Mouse (Mus musculus) left cerebral cortex, adult 18-20 months (tissue): ENCODE measurements around the gene Sco1. TPM values are rescaled to one million over a fixed set of nuclear protein-coding genes. Genes with fewer than 3 reads are reported as not detected.
"Not testable (repeated sequence)": the region's sequence is repeated elsewhere in the genome, so short reads cannot be mapped to it uniquely, and the experiment has no call there.

Experiments used
- DNase-seq, 2 experiments: peaks; one replicate each; pipeline ENCODE4 v3.0.0; 2021 to 2022; ENCODE audit warnings: low spot score in 2 of 2, mixed read lengths in 1 of 2
- long read RNA-seq, 2 experiments: library from polyadenylated mRNA; stranded (forward); transcript quantifications; one replicate each; pipeline ENCODE4 v2.0.0; 2021
- total RNA-seq, 2 experiments: library from RNA; stranded (reverse); gene quantifications; 2 replicates each; pipeline ENCODE4 v1.2.3; 2021

Sco1 gene
- total RNA-seq, result 10 to 100 TPM; 10.8 TPM
- long read RNA-seq, experiment 1, transcript Sco1-201 (6 exons, 2,412 nt), result major isoform, 5 of 8 reads
- long read RNA-seq, experiment 1, partial matches to known transcripts, result 2 of 8 reads
- long read RNA-seq, experiment 1, other reads (novel, unspliced or antisense), result 1 of 8 reads
- long read RNA-seq, experiment 2, transcript Sco1-201 (6 exons, 2,412 nt), result major isoform, 8 of 9 reads
- long read RNA-seq, experiment 2, partial matches to known transcripts, result 0 of 9 reads
- long read RNA-seq, experiment 2, other reads (novel, unspliced or antisense), result 1 of 9 reads

- peak; percentile 86 to 91 for DNase-seq
Observed at GRCm38 (mm10) chr11:67052321-67052952, at the start of gene Sco1, which contains the start of gene Adprm. Sco1 (plus strand) TSS chr11:67052670. Adprm (minus strand) TSS chr11:67052594.

GRCm38 (mm10) chr11:67002911-67003310 lies 49.6 kb upstream of the Sco1 start:
- no peak for DNase-seq

DNA sequence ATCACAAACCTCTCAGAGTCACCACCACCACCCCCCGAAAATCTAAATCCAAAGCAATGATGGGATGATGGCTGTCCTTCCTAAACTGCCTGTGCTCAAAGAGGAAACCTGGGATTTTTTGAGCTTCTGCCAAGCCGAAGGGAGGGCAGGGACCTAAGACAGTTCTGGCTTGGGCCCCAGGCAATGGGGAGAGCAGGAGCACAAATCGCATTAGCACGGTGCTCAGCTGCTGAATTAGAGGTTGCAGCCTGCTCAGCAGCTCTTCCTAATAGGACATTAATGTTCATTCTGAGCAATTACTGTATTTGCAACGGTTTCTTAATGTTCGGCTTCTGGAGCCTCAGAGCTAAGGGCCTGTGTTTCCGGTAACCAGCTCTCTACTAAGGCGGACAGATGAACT lies 44.5 kb upstream of the Sco1 start:
- no peak for DNase-seq

DNA sequence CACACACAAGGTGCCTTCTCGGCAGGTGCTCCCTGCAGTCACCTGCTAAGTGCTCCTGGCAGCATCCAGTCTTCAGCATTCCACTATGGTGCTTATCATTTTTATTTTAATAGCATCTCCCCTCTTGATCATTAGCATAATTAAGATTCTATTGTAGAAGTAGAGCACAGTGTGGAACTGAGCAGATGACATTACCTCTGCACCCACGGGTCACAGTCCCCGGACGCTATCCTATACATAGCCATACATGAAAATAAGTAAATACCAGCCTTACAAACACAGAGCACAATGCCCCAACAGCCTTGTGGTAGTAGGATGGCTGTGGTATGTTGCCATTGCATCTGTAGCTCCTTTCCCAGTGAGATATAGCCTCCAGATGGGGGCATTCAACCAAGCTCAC lies 43.9 kb upstream of the Sco1 start:
- DNase-seq, result no peak

DNA sequence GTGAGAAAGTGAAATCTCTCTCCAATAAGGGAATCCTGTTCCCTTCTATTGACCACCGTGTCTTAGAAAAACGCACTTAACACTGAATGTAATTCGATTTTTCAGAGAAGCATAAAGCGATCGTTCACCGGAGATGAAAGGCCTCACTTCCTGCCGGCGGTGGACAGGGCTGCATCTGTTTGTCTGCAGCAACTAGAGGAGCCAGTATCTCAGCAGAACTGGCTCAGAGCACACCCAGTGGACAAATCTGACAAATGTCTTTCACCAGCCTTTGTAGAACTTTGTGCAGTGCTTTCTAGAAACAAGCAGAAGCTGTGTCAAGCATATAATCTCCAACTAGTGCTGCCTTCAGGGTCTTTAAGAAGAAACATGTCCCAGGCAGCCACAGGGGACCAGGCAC lies 42.0 kb upstream of the Sco1 start:
- peak; percentile 13 to 24 for DNase-seq

GRCm38 (mm10) chr11:67011635-67012034 lies 40.8 kb upstream of the Sco1 start:
- DNase-seq, result no peak

GRCm38 (mm10) chr11:67017801-67018591 lies 34.5 kb upstream of the Sco1 start:
- no peak for DNase-seq

DNA sequence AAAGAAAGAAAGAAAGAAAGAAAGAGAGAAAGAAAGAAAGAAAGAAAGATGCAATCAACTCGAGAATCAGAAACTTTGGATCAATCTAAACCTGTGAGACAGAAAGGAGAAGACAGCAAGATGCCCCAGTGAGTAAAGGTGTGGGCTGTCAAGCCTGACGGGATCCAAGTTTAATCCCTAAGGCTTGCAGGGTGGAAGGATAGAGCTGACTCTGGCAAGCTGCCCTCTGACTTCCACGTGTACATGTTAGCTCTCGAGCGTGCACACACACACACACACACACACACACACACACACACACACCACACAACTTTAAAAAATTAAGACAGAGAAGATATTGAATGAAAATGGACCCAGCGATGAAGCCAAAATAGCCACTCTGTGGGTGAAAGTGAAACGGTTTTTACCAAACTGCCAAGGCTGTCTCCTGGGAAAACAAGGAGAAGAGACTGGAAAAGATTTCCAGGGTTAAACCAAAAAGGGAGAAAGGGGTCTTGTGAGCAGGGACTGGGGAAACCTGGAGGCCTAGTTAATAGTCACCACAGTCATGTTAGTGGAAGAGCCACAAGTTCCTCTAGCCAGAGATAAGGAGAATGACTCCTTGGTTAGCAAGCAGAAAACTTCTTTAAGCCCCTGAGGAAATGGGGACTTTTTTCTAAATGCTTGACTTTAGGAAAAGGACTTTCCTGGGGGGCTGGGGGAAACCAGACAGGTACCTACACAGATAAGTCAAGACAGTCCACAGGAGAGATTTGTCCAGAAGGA lies 32.6 kb upstream of the Sco1 start:
- no peak for DNase-seq

- peak; percentile 66 to 70 for DNase-seq
Observed at GRCm38 (mm10) chr11:67020948-67021347, 31.5 kb upstream of the Sco1 start.

GRCm38 (mm10) chr11:67022354-67023115 lies 29.9 kb upstream of the Sco1 start:
- DNase-seq, result no peak

DNA sequence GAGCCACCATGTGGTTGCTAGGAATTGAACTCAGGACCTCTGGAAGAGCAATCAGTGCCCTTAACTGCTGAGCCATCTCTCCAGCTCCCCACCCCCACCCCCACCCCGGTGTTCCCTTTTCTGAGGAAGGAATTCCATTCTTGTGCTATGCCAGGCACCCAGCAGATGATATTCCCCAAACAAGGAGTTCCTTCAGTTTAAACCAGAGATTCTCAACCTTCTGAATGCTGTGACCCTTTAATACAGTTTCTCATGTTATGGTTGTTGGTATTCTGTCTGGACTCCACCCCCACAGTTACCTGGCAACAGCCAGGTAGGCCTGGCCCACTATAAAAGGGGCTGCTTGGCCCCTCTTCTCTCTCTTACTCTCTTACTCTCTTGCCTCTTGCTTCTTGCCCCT lies 29.3 kb upstream of the Sco1 start:
- DNase-seq, result not testable (repeated sequence)

DNA sequence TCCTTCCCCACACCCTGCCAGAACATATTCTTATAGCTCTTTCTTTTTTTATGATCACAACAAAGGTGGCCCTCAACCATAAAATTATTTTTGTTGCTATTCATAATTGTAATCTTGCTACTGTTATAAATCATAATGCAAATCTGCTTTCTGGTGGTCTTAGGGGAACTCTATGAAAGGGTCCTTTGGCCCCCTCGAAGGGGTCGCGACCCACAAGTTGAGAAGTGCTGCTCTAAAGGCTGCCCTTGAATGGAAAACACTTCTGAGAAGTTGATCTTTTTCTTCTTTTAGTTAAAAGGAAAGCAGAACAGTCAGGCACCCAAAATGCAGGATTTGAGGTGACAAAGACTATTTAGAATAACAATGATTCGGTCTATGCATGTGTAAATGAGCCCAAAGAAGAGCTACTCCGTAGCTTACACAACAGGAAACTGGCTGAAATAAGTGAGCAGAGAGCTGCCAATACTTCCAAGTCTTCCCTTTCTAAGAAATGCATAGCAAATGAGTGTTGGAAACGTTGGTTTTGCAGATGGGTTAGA lies 28.6 kb upstream of the Sco1 start:
- DNase-seq, result no peak

GRCm38 (mm10) chr11:67024867-67025477 lies 27.5 kb upstream of the Sco1 start, which contains the start of gene Tmem220:
Tmem220 (plus strand) TSS chr11:67025154.
- peak; percentile 78 to 85 for DNase-seq

- DNase-seq, result no peak
Observed at GRCm38 (mm10) chr11:67030904-67031602, 21.4 kb upstream of the Sco1 start.

DNA sequence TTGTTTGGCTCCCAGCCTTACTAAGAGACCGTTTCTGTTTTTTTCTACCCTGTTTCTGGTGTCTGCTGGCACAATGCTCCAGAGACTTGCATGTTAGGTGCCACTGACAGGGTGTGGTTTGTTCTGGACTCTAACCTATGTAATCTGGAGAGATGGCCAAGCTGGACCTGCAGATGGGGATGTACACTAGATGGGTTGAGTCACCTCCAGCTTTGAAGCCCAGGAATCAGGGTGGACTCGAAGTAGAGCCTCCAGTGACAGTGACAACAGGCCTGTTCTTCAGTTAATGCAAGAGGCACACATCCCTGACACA lies 20.9 kb upstream of the Sco1 start:
- no peak for DNase-seq

DNA sequence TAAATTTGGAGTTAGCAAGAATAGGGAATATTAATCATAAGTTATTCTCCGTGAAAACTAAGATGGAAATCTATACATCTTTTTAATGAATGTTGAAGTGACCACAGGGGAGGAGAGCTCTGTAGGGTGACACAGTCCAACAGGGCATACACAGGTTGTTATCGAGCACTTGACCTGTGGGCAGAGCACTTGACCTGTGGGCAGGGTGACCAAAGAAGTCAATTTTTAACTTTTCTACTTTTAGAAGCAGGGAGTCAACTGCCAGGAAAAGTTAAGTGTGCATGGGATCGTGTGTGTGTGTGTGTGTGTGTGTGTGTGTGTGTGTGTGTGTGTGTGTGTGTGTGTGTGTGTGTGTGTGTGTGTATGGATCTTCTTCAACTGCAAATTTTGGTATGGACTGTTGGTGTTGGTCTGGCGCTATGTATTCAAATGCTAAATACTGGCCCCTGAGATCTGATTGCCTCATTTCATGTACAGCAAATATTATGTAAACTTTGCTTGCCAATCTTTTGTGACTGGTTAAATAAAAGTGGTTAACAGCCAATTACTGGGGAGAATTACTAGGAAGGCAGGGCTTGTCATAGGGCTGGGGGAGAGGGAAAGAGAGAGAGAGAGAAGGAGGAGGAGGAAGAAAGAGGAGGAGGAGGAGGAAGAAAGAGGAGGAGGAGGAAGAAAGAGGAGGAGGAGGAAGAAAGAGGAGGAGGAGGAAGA lies 17.5 kb upstream of the Sco1 start:
- DNase-seq, result no peak

GRCm38 (mm10) chr11:67036229-67036628 lies 16.2 kb upstream of the Sco1 start:
- DNase-seq, result no peak

- no peak for DNase-seq
Observed at GRCm38 (mm10) chr11:67036892-67037291, 15.6 kb upstream of the Sco1 start.

- DNase-seq, result no peak
Observed at GRCm38 (mm10) chr11:67039799-67040198, 12.7 kb upstream of the Sco1 start.
